Mouse (Mus musculus) right cerebral cortex, postnatal 25 days (tissue): ENCODE measurements at regions not wholly inside any gene's neighbourhood (a gene's known extent, or its start where the extent isn't known, plus 50 kb on each side); places are given as distances from the start of the nearest gene placed in this dataset.

Experiments used
- DNase-seq: peaks from one replicate; pipeline ENCODE4 v3.0.0; 2022

GRCm38 (mm10) chr11:42954169-42954568 lies 81.4 kb upstream of the Gm9972 start:
- no peak for DNase-seq

GRCm38 (mm10) chr11:42965732-42966131 lies 69.8 kb upstream of the Gm9972 start:
- DNase-seq, result no peak

DNA sequence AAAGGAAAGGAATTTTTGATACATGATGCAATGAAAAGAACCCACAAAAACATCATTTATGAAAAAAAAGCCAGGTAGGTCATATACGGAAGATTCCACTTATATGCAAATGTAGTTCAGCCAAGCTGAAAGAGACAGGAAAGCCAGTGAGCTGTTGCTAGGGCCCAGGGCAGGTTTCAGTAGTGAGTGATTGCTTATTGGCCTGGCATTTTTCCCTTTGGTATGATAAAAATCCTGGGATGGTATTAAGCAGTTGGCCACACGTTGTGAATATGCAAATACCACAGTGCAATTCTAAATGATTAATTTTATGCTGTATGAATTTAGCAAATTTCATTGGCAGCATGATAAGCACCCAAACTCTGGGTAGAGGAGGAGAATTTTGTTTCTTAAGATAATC lies 57.3 kb upstream of the Gm9972 start:
- DNase-seq, result no peak
